Mouse (Mus musculus) spleen, embryonic (tissue): ENCODE data around the gene Sipa1.

Experiments
- CTCF ChIA-PET: fragments of 350-600 bp; sonication (Branson Sonifier 250); formaldehyde crosslinking; loops from one replicate; lab custom pipeline; 2022; lab: Charles Lee

Gene Sipa1

DNA sequence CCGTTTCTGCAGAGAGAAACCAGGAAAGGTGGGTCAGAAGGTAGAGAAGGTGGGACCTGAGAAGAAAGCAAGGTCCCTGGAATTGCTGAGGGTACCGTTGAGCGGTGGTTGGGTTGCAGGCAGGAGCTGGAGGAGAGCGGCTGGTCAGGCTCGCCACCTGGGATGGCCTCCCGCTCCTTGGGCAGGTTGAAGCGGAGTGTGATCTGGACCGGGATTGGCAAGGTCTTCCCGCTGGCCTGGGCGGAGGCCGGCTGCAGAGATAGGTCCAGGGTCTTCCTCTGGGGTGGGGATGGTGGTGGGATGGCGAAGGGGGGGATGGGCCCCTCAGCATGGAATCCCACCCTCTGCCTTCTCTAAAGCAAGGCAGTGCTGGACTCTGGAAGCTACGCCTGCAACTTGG lies 54.8 kb downstream of the Sipa1 start:
- CTCF ChIA-PET, result no interaction called here

DNA sequence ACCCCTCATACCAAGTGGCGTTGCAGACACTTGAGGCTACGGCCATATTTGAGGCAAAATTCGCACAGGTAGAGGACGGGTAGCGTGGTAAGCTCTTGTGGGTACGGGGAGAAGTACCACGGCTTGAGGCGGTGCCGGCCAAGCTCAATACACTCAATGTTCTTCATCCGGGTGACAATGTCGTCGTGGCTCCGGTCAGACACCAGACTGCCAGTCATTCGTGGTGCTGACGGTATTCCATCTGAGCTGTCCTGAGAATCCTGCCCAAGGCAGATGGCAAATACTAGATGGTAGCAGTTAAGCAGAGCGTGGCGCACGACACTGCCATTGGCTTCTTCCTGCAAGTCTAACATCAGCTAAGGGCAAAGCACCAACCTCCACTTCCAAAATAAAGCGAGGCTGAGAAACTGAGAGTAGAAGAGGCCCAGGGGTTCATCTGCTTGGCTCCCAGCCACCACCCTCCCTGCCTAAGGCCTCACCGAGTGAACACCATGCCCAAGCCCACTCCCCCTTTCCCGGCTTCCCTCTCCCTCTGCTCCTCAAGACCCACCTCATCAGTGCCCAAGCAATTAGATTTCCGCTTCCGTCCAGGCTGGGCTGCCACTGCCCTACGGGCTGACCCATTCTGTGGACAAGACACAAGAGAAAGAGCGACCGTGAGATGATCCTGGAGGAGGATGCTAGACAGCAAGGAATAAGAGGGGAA lies 55.6 kb downstream of the Sipa1 start:
- CTCF ChIA-PET, result no interaction called here

DNA sequence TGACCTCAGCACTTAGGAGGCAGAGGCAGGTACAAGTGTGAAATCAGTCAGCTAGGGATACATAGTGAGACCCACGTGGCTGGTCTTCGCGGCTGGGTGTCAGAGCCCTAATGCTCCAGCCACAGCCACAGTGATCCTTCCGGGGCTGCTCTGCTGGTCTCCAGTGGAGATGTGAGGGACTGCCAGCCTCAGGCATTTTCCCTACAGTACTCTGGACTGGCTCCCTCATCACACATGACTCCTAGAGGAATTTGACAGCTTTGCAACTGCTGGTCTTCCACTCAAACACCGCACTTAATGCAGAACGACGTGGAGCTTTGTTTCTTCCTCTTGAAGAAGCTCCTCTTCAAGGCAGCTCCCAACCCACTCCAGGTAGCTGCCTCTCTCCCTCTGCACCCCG lies 57.3 kb downstream of the Sipa1 start:
- CTCF ChIA-PET, result no interaction called here

DNA sequence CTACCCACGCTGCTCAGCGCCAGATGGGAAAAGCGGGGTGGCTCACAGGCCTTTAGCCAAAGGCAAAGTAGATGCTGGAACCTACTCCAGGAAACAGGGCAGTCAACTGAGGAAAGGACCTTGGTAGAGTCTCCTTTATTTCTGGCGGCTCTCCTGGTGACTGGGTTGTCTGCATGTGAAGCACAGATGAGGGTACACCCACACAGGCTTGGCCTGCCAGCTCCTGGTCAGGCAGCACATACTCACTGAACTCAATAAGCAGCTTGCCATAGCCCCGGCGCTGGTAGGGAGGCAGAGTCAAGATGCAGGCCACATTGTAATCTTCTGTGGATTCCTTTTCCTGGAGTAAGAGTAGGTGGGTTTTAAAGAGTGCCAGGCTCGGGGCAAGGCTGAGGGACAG lies 58.4 kb downstream of the Sipa1 start:
- CTCF ChIA-PET, result no interaction called here

DNA sequence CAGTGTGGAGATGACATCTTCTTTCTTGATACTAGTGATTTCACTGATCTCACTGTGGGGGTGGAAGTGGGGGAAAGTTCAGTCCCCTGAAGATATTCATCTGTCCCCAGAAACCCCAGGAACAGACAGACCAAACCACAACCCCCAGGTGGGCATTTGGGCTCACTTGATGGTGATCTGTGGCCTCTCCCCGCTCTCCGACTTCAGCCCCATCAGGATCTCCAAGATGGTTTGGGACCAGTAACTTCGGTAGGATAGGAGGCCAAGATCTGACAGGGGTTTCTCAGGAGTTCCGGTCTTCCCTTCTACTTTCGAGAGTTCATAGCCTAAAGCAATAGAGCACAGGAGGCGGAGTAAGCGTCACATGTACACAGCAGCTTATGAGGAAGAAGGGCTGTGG lies 59.8 kb downstream of the Sipa1 start:
- CTCF ChIA-PET, result no interaction called here

DNA sequence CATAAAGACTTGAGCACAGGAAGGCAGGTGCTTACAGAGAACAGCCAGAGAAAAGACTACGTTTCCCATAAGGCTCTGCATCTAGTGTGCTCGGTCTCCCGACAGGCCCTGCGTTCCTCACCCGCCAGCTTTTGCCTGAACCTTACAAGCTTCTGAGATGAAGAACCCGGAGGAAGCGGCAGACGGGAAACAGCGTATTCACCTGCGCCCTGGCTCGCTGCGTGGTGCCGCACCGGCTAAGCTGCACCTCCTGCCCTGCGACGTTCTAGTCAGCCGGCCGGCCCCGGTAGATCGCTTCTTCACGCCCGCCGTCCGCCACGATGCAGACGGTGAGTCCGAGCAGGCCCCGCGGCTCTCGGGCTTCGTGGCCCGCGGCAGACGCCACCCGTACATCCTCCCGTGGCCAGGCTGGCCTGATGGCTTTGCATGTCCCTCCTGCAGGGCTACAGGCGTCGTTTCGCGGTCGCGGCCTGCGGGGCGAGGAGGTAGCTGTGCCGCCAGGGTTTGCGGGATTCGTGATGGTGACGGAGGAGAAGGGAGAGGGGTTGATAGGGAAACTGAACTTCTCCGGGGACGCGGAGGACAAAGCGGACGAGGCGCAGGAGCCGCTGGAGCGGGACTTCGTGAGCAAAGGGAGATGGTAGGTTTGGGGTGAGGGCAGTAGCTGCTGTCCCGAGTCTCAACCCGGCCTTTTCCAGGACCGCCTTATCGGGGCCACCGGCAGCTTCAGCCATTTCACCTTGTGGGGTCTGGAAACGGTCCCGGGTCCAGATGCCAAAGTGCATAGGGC lies 61.6 kb downstream of the Sipa1 start, which contains the start of gene Rnaseh2c:
Rnaseh2c (plus strand) TSS at position 122 of the 790 bp plus-strand sequence.
- CTCF ChIA-PET, result interaction anchor here (0.6 kb wide), 1 partner anchor 551 kb away, joined by 3 read pairs; no protein-coding TSS in a partner anchor
